Mouse (Mus musculus) NIH3T3 (cell line): ENCODE measurements around the gene Nkiras1.

Experiments
- DNase-seq: peaks from one replicate; pipeline ENCODE4 v3.0.0-alpha.2; 2012; ENCODE audit warnings: low read depth

The Nkiras1 gene

GRCm38 (mm10) chr14:18274526-18274925, 3.6 kb downstream of the Nkiras1 start:
- DNase-seq, result no peak

DNA sequence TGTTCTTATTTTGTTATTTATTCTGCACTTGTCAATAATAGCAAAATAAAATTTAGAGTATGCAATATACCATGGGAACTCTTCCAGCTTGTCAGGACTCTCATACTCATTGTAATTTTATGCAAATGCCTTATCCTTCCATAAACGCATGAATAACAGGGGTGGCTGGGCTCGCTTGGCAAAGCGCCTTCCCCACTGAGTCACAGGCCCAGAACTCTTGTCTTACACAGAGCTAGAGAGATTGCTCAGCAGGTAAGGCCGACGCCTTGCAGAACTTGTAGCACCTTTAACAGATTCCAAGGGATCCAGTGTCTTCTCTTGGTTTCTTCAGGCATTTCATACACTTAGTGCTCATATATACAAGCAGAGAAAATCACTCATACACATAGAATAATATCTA, 9.4 kb downstream of the Nkiras1 start:
- peak; percentile 45 for DNase-seq

DNA sequence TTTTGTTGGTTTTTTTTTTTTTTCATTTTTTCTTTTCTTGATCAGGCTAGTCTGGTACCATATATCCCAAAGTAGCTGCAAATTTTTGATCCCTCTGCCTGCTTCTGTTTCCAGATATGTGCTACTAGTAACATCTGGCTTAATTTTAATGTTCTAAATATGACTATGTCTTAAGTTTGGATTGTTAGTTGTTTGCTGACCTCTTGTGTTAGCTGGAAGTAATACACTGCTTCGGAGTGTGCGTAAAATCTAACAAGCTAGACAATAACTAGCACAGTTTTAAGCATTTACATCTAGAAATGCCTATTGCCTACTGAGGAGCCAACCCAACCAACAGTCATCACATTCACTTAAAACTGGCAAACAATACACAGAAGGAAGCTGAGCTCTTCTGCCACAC, 13.6 kb downstream of the Nkiras1 start:
- peak; percentile 65 for DNase-seq

- DNase-seq, result no peak
These were observed 14.5 kb downstream of the Nkiras1 start for GRCm38 (mm10) chr14:18285476-18285875.

DNA sequence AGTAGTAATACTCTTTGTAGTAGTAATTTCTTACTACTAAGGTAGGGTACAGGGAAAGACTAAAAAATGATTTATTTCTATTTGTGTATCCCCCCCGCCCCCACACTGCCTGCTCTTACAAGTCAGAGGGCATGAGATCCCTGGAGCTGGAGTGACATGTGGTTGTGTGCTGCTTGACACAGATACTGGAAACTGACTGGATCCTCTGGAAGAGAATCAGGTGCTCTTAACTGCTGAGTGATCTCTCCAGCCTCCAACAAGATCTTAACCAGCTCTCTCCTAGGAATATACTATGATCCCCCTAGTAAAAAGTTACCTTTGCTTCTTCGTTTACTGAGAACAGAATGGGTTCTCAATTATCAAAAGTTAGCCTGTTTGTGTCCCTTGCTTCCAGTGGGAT, 15.5 kb downstream of the Nkiras1 start:
- DNase-seq, result no peak

DNA sequence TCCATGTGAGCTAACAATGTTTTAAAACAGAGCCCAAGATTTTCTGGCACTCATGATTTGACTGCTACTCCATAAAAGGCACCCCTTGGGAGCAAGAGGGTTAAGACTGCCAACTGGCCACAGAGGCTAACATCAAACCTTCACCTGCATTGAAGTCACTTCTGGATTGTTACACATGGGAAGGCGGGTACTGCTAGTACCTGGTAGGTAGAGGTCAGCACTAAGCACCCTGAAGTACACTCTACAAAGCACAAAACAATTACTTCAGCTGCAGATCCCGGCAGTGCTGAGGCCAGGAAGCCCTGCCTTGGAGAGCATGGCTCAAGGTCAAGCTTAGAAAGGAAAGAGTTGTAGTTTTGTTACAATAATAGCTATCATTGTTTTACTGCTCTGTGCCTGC, 16.5 kb downstream of the Nkiras1 start:
- DNase-seq, result no peak

DNA sequence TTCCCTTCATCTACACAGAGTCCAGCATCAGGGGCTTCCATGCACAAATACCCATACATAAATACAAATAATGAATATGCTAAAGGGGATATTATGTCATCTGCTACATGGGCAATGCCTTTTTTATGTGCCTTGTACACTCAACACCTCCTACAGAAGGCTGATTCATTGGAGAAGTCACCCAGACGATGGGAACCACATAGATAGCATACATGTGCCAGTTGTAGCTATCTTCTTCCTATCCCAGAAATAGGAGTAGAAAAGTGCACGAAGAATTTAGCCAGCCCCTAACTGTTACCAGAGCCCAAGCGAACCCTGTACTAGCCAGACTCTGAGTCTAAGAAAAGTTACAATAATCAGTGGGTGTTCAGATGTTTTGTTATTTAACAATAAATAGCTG, 21.2 kb downstream of the Nkiras1 start:
- no peak for DNase-seq

DNA sequence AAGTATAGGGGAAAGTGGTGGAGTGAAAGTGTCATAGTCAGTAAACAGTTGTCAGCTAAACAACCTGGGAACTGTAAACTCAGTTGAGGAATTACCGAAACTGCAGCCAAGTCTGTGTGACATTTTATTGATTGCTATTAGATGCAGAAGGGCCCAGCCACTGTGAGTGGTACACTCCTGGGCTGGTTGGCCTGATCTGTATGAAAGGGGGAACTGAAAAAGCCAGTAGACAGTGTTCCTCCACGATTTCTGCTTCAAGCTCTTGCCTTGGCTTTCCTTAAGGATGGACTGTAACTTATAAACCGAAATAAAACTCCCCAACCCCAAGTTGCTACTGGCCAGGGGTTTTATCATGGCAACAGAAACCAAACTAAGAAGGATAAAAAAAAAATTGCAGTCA, 21.6 kb downstream of the Nkiras1 start:
- DNase-seq, result no peak

- DNase-seq, result no peak
These were observed 26.5 kb downstream of the Nkiras1 start for GRCm38 (mm10) chr14:18297441-18297840.

DNA sequence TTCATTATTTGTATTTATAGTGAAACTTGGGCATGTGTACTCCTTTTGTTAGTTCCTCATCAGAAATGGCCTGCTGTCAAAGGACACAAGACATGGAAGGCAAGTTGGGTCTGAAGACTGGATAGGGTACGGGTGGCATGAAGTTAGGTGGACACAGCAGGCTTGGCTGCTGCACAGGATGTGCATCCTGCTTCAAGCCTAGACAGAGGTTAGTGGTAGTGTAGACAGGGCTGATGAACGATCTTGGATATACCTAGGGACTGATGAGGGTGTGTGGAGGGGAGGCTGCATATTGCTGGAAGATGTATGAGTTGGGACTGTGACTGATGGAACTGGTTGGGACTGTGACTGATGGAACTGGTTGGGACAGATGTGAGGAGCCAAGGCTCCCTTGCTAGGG, 27.9 kb downstream of the Nkiras1 start:
- no peak for DNase-seq

DNA sequence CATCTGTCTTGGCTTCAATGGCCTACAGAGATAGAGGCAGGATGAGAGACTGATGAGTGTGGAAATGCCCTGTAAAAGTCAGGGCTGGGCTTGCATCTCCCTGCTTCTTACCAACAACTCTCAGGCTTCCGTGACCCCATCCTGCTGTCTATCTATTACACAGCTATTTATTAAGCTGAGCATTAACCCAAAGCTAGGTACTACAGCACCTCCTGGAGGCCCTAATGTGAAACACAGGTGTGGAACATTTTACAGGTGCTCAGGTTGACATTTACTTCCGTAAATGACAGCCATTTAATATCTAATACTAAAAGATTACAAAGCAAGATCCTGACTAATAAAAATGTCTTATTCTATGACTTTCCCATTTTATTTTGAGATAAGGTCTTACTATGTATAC, 29.7 kb downstream of the Nkiras1 start:
- DNase-seq, result no peak

- DNase-seq, result no peak
These were observed 30.7 kb downstream of the Nkiras1 start for GRCm38 (mm10) chr14:18301591-18301990.

DNA sequence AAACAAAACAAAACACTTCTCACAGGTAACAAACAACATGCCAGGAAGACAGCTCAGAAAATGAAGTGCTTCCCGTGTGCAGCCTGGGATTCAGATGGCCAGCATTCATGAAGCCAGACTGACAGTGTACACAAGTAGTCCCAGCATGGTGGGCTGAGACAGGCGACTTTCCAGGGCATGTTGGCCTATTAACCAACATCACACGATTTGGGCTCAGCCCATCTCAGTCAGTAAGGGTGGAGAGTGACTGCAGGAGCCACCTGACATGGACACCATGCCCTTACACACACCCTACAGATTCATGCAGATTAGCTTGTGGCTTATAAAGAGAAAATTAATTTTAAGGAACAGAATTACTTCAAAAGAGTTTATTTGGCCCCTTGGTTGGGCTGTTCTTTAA, 31.8 kb downstream of the Nkiras1 start:
- no peak for DNase-seq

DNA sequence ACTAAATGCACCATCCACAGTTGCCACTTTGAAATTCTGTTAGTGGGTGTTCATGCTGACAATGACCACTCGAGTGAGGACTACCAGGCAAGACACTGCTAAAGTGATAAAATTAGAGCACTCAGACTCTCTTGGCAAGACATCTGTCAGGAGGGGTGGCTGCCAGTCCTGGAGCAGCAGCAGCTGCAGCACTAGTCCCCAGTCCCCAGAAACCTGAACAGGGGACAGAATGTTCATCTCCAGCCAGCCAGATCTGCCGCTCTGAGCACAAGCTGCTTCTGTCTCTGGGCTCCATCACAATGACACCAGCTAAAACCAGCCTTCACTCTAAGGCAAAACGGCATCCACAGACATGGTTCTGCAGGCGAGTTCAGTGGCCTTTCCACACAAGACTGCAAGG, 32.3 kb downstream of the Nkiras1 start:
- DNase-seq, result no peak

DNA sequence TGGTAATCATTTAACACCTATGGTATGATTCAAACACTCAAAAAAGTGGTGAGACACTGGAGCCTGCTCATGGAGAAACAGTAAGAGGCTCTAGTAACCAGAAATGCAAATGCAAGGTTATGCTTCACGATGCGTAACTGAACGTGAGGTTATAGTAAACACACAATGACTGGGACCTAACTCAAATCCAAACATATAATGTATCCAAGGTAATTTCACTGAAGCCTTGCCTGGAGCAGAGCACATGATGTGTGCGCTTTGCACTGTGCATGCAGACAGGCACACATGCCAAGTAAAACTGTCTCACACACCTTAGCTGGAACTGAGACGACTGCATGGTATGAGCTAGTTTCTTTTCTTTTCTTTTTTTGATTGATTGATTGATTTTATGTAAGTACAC, 33.2 kb downstream of the Nkiras1 start:
- no peak for DNase-seq

DNA sequence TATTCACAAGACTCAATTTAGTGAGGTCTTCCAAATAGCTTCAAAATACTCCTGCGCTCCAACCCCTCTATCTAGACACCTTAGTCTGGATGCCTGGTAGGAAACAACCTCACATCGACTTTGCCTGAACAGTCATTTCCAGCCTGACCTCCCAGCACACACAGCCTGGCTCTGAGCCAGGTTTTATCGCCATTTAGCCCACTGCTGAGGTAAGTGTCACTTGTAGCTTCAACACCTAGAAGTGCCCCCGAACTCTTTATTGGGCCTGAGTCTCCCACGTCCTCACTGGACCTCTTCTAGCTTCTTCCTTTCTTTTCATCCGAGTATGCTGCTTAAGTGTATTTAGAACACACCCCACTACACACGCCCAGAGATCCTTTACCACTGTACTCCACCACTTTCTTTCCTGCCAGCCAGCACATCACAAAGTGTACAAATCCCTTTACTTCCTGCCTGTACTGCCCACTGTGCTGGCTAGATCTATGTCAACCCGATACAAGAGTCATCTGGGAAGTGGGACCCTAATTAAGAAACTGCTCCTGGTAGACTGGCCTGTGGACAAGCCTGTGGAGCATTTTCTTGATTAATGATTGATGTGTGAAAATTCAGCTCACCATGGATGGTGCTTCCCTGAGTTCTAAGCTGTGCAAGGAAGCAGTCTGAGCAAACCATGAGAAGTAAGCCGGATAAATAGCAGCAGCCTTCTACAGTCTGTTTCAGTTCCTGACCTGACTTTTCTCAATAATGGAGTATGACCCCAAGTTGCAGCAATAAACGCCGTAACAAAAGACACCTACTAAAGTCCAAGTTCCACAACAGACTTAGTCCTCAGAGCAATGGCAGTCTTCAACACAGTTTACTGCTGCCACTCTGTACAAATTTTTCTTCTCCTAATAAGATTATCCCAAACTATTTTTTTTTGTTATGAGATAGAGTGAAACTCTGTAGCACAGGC, 46.8 kb downstream of the Nkiras1 start:
- no peak for DNase-seq

- no peak for DNase-seq
These were observed 56.2 kb downstream of the Nkiras1 start for GRCm38 (mm10) chr14:18326968-18327672.

GRCm38 (mm10) chr14:18330789-18331692, 60.1 kb downstream of the Nkiras1 start:
- peak; percentile 60 for DNase-seq

GRCm38 (mm10) chr14:18331693-18332131, 60.8 kb downstream of the Nkiras1 start, which contains the start of gene Ube2e1:
Ube2e1 (minus strand) TSS chr14:18331859.
- DNase-seq, result peak; percentile 74
